Mouse (Mus musculus): ENCODE measurements around the gene Rit1.
"Not testable (repeated sequence)": the region's sequence is repeated elsewhere in the genome, so short reads cannot be mapped to it uniquely, and the experiment has no call there.

DNA sequence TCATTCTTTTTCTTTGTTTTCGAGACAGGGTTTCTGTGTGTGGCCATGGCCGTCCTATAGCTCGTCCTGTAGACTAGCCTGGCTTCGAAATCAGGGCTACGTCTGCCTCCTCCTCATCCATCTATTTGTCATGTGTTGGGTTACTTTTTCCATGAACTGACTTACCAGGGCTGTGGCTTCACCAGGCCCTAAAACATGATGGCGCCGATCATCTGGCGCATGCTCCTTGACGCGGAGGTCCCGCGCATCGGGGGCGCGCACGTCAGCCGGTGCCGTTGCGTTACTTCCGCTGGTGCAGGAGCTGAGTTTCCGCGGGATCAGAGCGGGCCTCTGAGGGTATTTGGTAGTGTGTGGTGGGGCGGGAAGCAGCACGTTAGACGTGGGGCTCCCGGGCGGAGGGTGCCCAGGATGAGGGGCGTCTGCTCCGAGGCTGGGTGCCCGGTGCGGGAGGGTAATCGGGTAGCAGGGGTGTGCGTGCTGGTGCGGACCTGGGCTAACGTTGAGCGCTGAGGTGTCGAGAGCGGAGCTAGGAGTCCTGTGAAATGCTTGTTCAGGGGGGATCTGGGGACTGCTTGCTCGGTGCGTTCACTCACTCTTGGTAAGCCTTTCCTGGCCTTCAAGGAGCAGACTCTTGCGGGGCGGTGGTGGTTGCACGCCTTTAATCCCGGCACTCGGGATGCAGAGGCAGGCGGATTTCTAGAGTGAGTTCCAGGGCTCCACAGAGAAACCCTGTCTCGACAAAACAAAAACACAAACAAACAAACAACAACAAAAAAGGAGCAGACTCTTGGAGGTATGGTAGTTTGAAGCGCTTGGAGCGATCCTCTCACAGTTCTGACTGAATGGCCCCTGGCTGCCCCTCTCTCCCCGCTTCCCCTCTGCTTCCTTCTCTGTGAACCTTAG, 58.6 kb downstream of the Rit1 start, which contains the start of gene Syt11:
- TF ChIP-seq CTCF (IDR thresholded peaks at IDR 0.05; ENCODE audit: borderline replicate concordance, insufficient read depth, low read length), result not testable (repeated sequence)
- TF ChIP-seq POLR2A (IDR thresholded peaks at IDR 0.05; ENCODE audit: low read depth, low read length), result peak; percentile 66
